34 mouse cellular contexts compared by ENCODE assay signal in genomic region chr3:103726642-103727041, GRCm38 (mm10). TPM values are rescaled to one million over a fixed set of nuclear protein-coding genes. Genes with fewer than 3 reads are reported as not detected.
"Had no signal": no experiment of that assay in that cellular context is flagged by ENCODE, and none has a peak within 500 bp of the region (broad histone marks: within the 10 kb centered on the region; RNA-seq: fewer than 3 reads in every experiment).

No protein-coding gene starts in this region.

- H3K27me3 ChIP-seq: limb, embryonic 13.5 days; liver, embryonic 12.5 days; liver, embryonic 15.5 days; midbrain, embryonic 15.5 days had no signal

- H3K4me3 ChIP-seq: limb, embryonic 13.5 days; liver, embryonic 12.5 days; liver, embryonic 15.5 days; midbrain, embryonic 15.5 days had no signal

- H3K27ac ChIP-seq: kidney, postnatal 0 days; limb, embryonic 13.5 days; liver, embryonic 12.5 days; liver, embryonic 15.5 days; midbrain, embryonic 15.5 days had no signal

- H3K9me3 ChIP-seq: limb, embryonic 13.5 days; liver, embryonic 12.5 days; liver, embryonic 15.5 days; midbrain, embryonic 15.5 days had no signal

- H3K36me3 ChIP-seq: limb, embryonic 13.5 days; liver, embryonic 12.5 days; liver, embryonic 15.5 days; midbrain, embryonic 15.5 days had no signal

- DNase-seq: kidney, adult 2 months; kidney, postnatal 25 days; layer of hippocampus, postnatal 36 days; left cerebral cortex, postnatal 4 days; liver; lung, adult 2 months; lung, postnatal 14 days; lung, postnatal 4 days; thymus, postnatal 25 days had no signal

RNA-seq across cellular contexts. Expression of gene Gm10964, which starts 12.5 kb away (rescaled TPM):
- total RNA-seq: layer of hippocampus, adult 8-10 months; layer of hippocampus, postnatal 10 days; layer of hippocampus, postnatal 36 days; left cerebral cortex, adult 8-10 months; left cerebral cortex, postnatal 14 days; left cerebral cortex, postnatal 4 days; megakaryocyte progenitor cell, adult 5-6 weeks; megakaryocyte-erythroid progenitor cell, adult 5-6 weeks; monocyte, adult 5-6 weeks had no signal
- polyA plus RNA-seq: intestine, embryonic 14.5 days; intestine, postnatal 0 days; kidney, adult 2 months; kidney, embryonic 14.5 days; kidney, postnatal 0 days; large intestine, adult 2 months; limb, embryonic 13.5 days; liver, embryonic 12.5 days; liver, embryonic 15.5 days; lung, adult 2 months; lung, embryonic 16.5 days; midbrain, embryonic 11.5 days; midbrain, embryonic 15.5 days; neural tube, embryonic 11.5 days; neural tube, embryonic 14.5 days; small intestine, adult 2 months; spleen, adult 2 months; stomach, embryonic 16.5 days; testis, adult 2 months; thymus, postnatal 0 days had no signal
